Mouse (Mus musculus) brown adipose tissue, adult 24 weeks (tissue): ENCODE results near the gene Tnpo2. TPM values are rescaled to one million over a fixed set of nuclear protein-coding genes. Genes with fewer than 3 reads are reported as not detected.

Source experiments
- H3K27ac ChIP-seq: fragments of 200-500 bp; replicated peaks from 2 replicates; pipeline ENCODE4 v1.5.1; 2012; ENCODE audit warnings: low read depth, mild to moderate bottlenecking, low read length
- H3K4me1 ChIP-seq: fragments of 200-500 bp; 2 replicates; pipeline ENCODE4 v1.6.1; 2012; ENCODE audit warnings: low read length, mixed read lengths; ENCODE audit not compliant: control insufficient read depth, insufficient read depth, insufficient read length
- H3K4me3 ChIP-seq: fragments of 200-500 bp; 2 replicates; pipeline ENCODE4 v1.5.1; 2012; ENCODE audit warnings: low read depth, mild to moderate bottlenecking, low read length, moderate library complexity; ENCODE audit not compliant: insufficient read depth
- polyA plus RNA-seq: library from polyadenylated mRNA; stranded (reverse); fragments of >200 nt; gene quantifications from 2 replicates; pipeline ENCODE4 v1.2.4, GENCODE M21; 2012; ENCODE audit not compliant: missing spikeins, insufficient read depth, insufficient read length

The Tnpo2 gene
- polyA plus RNA-seq, 1 experiment, result 33.5 TPM

- no peak overlapping the region for H3K4me3 ChIP-seq
These were observed 20.0 kb upstream of the Tnpo2 start for GRCm38 (mm10) chr8:85016724-85017123.

DNA sequence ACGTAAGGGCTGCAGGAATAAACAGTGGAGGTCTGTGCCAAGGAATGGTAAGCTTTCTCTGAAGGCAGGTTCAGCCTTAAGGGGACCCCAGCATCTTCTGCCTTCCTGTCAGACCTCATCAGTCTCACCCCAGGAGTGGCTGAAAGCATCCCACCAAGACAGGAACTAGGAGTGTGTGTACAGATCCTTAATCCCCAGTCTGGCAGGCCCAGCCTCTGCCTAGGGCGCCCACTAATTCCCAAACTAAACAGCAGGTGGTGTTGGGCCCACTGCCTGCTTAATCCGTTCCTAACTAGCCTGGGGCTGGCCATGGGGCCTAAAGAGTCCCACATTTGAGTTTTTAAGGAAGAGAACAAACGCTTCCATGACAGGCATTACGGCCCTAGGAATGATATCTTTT, 19.5 kb upstream of the Tnpo2 start:
- Histone ChIP-seq H3K4me3 (no peak overlapping the region), H3K27ac (no peak overlapping the region), H3K4me1 (no peaks in the 10 kb centered on the region)

More at GRCm38 (mm10) chr8:85016724-85017123, 20.0 kb upstream of the Tnpo2 start:
- no peak overlapping the region for H3K27ac ChIP-seq
- H3K4me1 ChIP-seq, result no peaks in the 10 kb centered on the region

DNA sequence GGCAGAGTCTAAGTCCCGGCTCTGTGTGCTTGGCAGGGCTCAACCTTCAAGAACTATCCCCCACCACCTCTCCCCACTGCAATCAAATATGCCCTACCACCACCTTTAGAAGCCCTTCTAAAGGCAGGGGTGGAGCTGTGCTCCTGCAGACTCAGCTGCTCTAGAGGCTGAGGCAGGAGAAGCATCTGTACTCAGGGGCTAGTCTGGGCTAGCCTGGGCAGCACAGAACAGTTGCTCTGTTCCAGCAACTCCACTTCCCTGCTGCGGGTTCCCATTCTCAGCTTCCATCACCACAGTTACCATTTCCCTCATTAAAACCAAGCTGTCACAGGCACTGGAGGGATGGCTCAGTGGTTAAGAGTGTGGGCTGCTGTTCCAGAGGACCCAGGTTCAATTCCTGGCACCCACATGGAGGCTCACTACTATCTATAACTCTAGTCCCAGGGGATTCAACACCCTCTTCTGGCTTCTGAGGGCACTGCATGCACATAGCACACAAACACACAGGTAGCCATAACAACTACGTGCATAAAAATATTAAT, 15.1 kb upstream of the Tnpo2 start:
- peaks cover 6% of the 10 kb centered on the region; the same call in 1 of the 2 replicates for H3K4me1 ChIP-seq
- H3K4me3 ChIP-seq, result no peak overlapping the region
- H3K27ac ChIP-seq, result no peak overlapping the region

DNA sequence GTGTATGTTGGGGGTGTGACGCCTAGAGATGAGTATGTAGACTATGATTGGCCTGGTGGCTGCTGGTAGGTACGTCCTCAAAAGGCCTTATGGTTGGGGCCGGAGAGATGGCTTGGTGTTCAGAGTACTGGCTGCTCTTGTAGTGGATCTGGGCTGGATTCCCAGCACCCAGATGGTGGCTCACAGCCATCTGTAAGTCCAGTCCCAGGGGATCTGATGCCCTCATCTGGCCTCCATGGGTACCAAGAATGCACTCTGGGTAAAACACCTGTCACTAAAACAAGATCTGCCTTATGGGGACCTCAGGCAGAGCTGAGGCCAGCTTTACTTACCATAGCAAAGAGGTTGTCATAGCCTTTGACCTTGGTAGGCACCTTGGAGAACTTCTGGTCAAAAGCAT, 12.9 kb upstream of the Tnpo2 start:
- H3K4me3 ChIP-seq, result peak overlapping the region; percentile 83
- peaks cover 13% of the 10 kb centered on the region for H3K4me1 ChIP-seq
- H3K27ac ChIP-seq, result no peak overlapping the region

DNA sequence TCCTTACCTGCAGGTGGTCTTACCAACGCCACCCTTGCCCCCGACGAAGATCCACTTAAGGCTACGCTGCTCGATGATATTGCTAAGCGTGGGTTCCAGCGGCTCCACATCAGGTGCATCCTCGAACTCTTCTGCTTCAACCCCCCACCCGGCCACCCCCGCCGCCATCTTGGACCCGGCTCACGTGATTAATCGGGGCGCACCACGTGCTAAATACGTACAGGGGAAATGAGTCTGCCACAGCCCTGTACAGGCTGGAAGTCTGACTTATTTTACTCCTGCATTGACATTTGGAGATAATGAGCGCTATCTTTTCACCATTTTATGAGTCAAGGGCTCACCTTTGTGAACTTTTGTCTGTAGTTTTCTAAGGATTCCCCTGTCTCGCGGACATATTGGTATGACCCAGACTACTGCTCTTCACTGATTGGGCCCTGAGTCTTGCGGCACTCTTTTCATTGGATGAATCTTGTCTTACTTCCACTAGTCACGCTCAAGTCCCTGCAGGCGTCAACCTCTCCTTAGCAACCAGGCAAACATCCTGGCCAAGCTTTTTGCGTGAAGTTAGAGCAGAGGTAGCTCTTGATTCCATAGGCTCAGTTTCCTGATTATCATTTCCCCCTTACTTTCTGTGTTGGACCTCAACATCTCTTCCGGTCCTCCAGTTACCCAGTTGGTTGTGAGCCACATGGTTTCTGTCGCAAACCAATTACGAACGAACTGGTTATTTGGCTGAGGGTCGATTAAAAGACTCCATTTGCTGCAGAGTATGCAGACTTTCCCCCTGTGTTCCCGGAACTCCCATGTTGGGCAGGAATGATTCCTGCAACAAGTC, 11.4 kb upstream of the Tnpo2 start, which contains the start of gene Asna1:
Asna1 (minus strand) TSS at position 184 of the 835 bp plus-strand sequence.
- Histone ChIP-seq H3K4me3 (peak within 1 kb of the TSS; percentile 83), H3K27ac (peak within 1 kb of the TSS; percentile 98), H3K4me1 (peaks cover 16% of the 10 kb centered on the region)

DNA sequence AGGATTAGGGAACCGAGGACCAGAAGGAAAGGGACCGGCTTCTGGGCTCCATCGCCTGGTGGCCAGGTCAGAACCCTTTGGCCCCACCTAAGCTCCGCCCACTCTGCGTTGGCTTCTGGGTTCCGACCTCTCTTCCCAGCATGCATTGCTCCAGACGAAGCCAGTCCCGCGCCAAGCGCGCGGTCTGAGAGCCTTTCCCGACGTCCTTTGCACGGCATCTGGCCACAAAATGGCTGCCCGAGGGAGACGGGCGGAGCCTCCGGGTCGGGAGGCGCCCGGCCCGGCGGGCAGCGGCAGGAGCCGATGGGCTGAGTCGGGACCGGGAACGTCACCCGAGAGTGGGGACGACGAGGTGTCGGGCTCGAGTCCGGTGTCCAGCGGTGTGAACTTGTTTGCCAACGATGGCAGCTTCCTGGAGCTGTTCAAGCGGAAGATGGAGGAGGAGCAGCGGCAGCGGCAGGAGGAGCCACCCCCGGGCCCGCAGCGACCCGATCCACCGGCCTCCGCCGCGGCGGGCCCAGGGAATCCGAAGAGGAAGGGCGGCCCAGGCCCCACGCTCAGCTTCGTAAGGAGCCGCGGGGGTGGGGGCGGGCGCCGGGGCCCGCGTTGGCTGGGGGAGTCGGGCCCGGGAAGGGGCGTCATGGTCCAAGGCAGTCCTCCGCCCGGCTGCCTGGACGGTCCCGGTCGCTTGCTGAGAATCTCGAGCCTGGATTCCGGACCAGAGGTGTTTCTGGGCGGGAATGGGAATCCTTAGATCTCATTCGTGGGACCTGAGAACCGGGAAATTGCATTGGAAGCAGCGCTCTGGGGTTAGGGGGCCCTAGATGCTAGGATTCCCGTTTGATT, 9.8 kb upstream of the Tnpo2 start, which contains the start of gene Trir:
Trir (plus strand) TSS at position 154 of the 846 bp plus-strand sequence.
- Histone ChIP-seq H3K4me3 (peak within 1 kb of the TSS; percentile 87), H3K27ac (peak within 1 kb of the TSS; percentile 97), H3K4me1 (peaks cover 16% of the 10 kb centered on the region)

GRCm38 (mm10) chr8:85027516-85027855, 9.2 kb upstream of the Tnpo2 start:
- H3K4me1 ChIP-seq, result peaks cover 16% of the 10 kb centered on the region
- H3K27ac ChIP-seq, result peak overlapping the region; percentile 51; the same call in 1 of the 2 replicates
- peak overlapping the region; percentile 87 for H3K4me3 ChIP-seq

DNA sequence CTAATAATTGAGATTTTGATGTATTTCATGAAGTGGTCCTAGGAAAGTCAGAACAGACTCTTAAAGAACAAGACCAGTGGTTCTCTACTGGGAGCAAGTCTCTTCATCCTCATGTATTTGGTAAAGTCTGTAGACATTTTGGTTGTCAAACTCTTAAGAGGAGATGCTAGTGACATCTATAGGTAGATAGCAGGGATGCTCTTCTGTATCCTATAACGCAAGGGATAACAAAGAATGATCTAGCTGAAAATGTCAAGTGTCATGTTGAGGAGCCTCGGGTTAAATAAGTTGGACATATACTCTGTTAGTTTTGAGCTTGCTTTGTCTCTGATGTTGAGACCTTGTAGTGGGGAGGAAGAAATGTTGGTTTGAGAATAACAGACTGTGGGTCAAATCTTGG, 8.8 kb upstream of the Tnpo2 start:
- Histone ChIP-seq H3K27ac (no peak overlapping the region), H3K4me3 (peak overlapping the region; percentile 87), H3K4me1 (peaks cover 16% of the 10 kb centered on the region)

- Histone ChIP-seq H3K4me3 (no peak overlapping the region), H3K4me1 (peaks cover 14% of the 10 kb centered on the region), H3K27ac (no peak overlapping the region)
These were observed 7.4 kb upstream of the Tnpo2 start for GRCm38 (mm10) chr8:85029271-85029670.

DNA sequence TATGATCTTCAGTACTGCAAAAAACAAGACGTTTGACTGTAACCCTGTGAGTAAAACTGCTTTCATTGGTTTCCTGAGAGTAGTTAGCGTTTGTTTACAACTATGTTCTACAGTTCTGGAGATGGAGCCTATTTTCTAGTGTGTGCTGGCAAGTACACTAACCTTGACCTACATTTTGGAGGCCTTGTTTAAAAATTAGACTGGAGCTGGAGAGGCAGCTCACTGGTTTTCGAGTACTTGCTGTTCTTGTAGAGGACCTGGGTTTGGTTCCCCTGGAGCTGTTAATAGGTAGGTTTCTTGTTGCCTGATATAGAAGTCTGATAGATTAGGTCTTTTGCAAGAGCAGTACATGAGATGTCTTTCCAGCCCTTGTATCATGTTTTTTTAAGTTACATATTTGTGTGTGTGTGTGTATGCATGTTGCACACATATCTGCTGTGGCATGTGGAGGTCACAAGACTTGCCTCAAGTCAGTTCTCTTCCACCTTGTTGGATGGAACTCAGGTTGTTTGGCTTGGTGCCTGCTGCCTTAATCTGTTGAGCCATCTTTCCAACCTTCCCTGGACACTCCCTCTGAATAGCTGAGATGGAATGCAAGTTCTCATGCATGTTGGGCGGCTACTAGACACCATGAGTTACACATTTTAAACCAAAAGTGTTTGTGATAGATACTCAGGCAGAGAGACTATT, 3.9 kb upstream of the Tnpo2 start:
- H3K4me1 ChIP-seq, result peaks cover 11% of the 10 kb centered on the region
- no peak overlapping the region for H3K4me3 ChIP-seq
- no peak overlapping the region for H3K27ac ChIP-seq

DNA sequence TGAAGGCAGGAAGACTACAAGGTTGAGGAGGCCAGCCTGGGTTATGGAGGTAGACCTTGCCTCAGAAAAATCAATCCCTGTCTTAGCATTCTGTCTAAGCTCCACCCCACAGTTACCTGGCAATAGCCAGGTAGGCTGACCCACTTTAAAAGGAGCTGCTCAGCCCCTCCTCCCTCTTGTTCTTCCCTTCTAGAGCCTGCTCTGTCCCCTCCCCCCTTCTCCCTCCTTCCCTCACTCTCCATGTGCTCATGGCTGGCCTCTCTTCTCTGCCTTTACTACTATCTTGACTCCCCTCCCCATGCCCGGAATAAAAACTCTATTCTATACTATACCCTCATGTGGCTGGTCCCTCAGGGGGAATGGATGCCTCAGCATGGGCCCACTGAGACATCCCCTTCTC, 2.8 kb upstream of the Tnpo2 start:
- Histone ChIP-seq H3K4me3 (no peak overlapping the region), H3K4me1 (peaks cover 9% of the 10 kb centered on the region), H3K27ac (no peak overlapping the region)

GRCm38 (mm10) chr8:85034764-85035163, 2.0 kb upstream of the Tnpo2 start:
- Histone ChIP-seq H3K4me1 (peaks cover 6% of the 10 kb centered on the region; the same call in 1 of the 2 replicates), H3K27ac (0 out of 2 replicates have a peak overlapping the region, but pooled peaks have one; percentile 20), H3K4me3 (peak overlapping the region; percentile 84)

- Histone ChIP-seq H3K4me1 (peaks cover 6% of the 10 kb centered on the region; the same call in 1 of the 2 replicates), H3K4me3 (peak overlapping the region; percentile 84), H3K27ac (peak overlapping the region; percentile 64)
These were observed 1.5 kb upstream of the Tnpo2 start for GRCm38 (mm10) chr8:85035165-85035727.

GRCm38 (mm10) chr8:85035728-85036310, 896 bp upstream of the Tnpo2 start:
- Histone ChIP-seq H3K4me1 (peaks cover 6% of the 10 kb centered on the region; the same call in 1 of the 2 replicates), H3K4me3 (peak overlapping the region; percentile 84), H3K27ac (peak overlapping the region; percentile 64)
